In the genomic region with DNA sequence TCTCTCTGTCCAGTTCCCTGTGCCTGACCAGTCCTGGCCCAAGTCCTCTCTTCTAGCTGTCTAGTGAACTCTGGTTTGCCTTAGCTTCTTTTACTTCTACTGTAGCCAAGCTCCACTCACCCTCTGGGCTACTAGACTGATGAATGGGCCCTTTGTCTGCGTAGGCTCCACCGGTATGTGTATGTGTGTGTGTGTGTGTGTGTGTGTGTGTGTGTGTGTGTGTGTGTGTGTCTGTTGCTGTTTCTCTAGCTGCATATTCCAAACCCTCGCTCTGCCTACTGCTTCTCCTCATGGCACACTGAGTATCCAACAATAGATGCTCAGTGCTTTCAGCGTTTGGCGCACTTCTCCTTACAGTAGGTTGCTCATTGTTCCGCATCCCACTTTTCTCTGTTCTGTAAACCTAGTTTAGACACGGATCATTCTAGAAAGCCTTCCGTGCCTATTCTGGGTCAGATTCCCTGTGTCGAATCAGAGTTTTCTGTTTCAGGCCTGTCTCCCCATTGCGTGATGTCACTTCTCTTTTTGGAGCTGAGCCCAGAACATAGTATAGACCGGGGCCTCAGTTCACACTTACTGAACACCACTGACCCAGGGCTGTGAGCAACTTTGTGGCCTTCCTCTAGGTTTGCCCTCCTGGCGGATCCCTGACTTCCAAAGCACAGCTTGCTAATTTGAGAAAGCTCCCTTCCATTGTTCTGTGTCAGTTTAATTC, we compare ENCODE assay signal across 9 mouse cellular contexts. TPM values are rescaled to one million over a fixed set of nuclear protein-coding genes. Genes with fewer than 3 reads are reported as not detected.
DNase-seq lines count a peak whose midpoint lies in the region; ATAC-seq and TF ChIP-seq lines count a peak whose summit lies in the region.
"Had no signal": no experiment of that assay in that cellular context is flagged by ENCODE, and none has a peak within 500 bp of the region (broad histone marks: within the 10 kb centered on the region; RNA-seq: fewer than 3 reads in every experiment).

No protein-coding gene starts in this region.

- no peak overlapping the region for H3K9ac ChIP-seq in ES-E14 (ENCODE audit: insufficient read depth, low read depth, low read length, poor library complexity, severe bottlenecking)
- H3K9ac ChIP-seq in embryonic facial prominence, embryonic 11.5 days (replicated peaks; ENCODE audit: low read length) = no peak overlapping the region
- no peak overlapping the region for H3K9ac ChIP-seq in hindbrain, embryonic 16.5 days (ENCODE audit: low read depth, low read length)
- no peak overlapping the region for H3K9ac ChIP-seq in midbrain, embryonic 16.5 days (ENCODE audit: low read depth, low read length)
- H3K9ac ChIP-seq in liver, embryonic 12.5 days = no peak overlapping the region
- H3K9ac ChIP-seq in kidney, embryonic 15.5 days = no peak overlapping the region

- 69% methylated on average over 12 of the region's 12 CpGs for WGBS in embryonic facial prominence, embryonic 11.5 days
- 43% methylated on average over 12 of the region's 12 CpGs for WGBS in hindbrain, embryonic 16.5 days
- WGBS in midbrain, embryonic 16.5 days = 60% methylated on average over 12 of the region's 12 CpGs
- WGBS in liver, embryonic 12.5 days (ENCODE audit: insufficient replicate concordance) = 80% methylated on average over 12 of the region's 12 CpGs
- 82% methylated on average over 12 of the region's 12 CpGs for WGBS in kidney, embryonic 15.5 days

- peaks cover 3 to 15% of the 10 kb centered on the region in 2 experiments; a peak in 3 of 4 replicates for H3K4me1 ChIP-seq in ES-E14 (ENCODE audit: control insufficient read depth in 2 of 2, insufficient read depth in 2 of 2, low read length in 2 of 2, poor library complexity in 1 of 2)
- H3K4me1 ChIP-seq in embryonic facial prominence, embryonic 11.5 days (ENCODE audit: control insufficient read depth, insufficient read depth, low read length) = no peaks in the 10 kb centered on the region
- H3K4me1 ChIP-seq in hindbrain, embryonic 16.5 days (ENCODE audit: control insufficient read depth, insufficient read depth, low read depth, low read length) = no peaks in the 10 kb centered on the region
- no peaks in the 10 kb centered on the region for H3K4me1 ChIP-seq in midbrain, embryonic 16.5 days (ENCODE audit: control insufficient read depth, insufficient read depth, low read length)
- no peaks in the 10 kb centered on the region for H3K4me1 ChIP-seq in liver, embryonic 12.5 days
- peaks cover 4% of the 10 kb centered on the region; the same call in 1 of the 2 replicates for H3K4me1 ChIP-seq in kidney, embryonic 15.5 days

- in situ Hi-C loops in ES-E14 (cut with MboI; ENCODE audit: low sequenced_read_pairs in 2 of 2, unreplicated experiment in 2 of 2) = no loop called here

- no peak for DNase-seq in ES-E14 (ENCODE audit: low read depth, low spot score)
- peak; percentile 45 for DNase-seq in embryonic facial prominence, embryonic 11.5 days (ENCODE audit: low spot score)
- DNase-seq in adrenal gland, postnatal 36 days = no peak
- DNase-seq in heart, adult 9 months (ENCODE audit: low spot score in 2 of 2) = no peak

- no peaks in the 10 kb centered on the region for H3K9me3 ChIP-seq in ES-E14 (ENCODE audit: control insufficient read depth, insufficient read depth, low read depth, low read length)
- no peaks in the 10 kb centered on the region for H3K9me3 ChIP-seq in embryonic facial prominence, embryonic 11.5 days (replicated peaks; ENCODE audit: control insufficient read depth, low read length)
- no peaks in the 10 kb centered on the region for H3K9me3 ChIP-seq in hindbrain, embryonic 16.5 days (ENCODE audit: control insufficient read depth, low read length)
- H3K9me3 ChIP-seq in midbrain, embryonic 16.5 days (replicated peaks; ENCODE audit: control insufficient read depth, low read length, poor library complexity, severe bottlenecking) = no peaks in the 10 kb centered on the region
- H3K9me3 ChIP-seq in liver, embryonic 12.5 days (replicated peaks) = no peaks in the 10 kb centered on the region
- H3K9me3 ChIP-seq in kidney, embryonic 15.5 days (replicated peaks) = no peaks in the 10 kb centered on the region

- H3K27ac ChIP-seq in ES-E14 (ENCODE audit: insufficient read depth, low read depth, low read length, poor library complexity, severe bottlenecking) = peak overlapping the region; percentile 66; the same call in 1 of the 2 replicates
- no peak overlapping the region for H3K27ac ChIP-seq in embryonic facial prominence, embryonic 11.5 days (replicated peaks; ENCODE audit: low read depth, low read length)
- H3K27ac ChIP-seq in hindbrain, embryonic 16.5 days (ENCODE audit: low read depth, low read length) = no peak overlapping the region; the same call in 1 of the 2 replicates
- H3K27ac ChIP-seq in midbrain, embryonic 16.5 days (ENCODE audit: low read length) = no peak overlapping the region
- no peak overlapping the region for H3K27ac ChIP-seq in liver, embryonic 12.5 days
- H3K27ac ChIP-seq in kidney, embryonic 15.5 days = no peak overlapping the region

- H3K4me3 ChIP-seq in ES-E14 (ENCODE audit: insufficient read depth in 1 of 2, low read depth in 1 of 2, low read length in 2 of 2, poor library complexity in 1 of 2, severe bottlenecking in 1 of 2) = no peak overlapping the region
- H3K4me3 ChIP-seq in embryonic facial prominence, embryonic 11.5 days (ENCODE audit: low read depth, low read length) = no peak overlapping the region
- no peak overlapping the region for H3K4me3 ChIP-seq in hindbrain, embryonic 16.5 days (ENCODE audit: low read length)
- H3K4me3 ChIP-seq in midbrain, embryonic 16.5 days (ENCODE audit: low read depth, low read length) = no peak overlapping the region
- no peak overlapping the region for H3K4me3 ChIP-seq in liver, embryonic 12.5 days
- H3K4me3 ChIP-seq in kidney, embryonic 15.5 days (replicated peaks) = no peak overlapping the region

- H3K27me3 ChIP-seq in embryonic facial prominence, embryonic 11.5 days (ENCODE audit: control insufficient read depth, insufficient read depth, low read length) = no peaks in the 10 kb centered on the region
- H3K27me3 ChIP-seq in hindbrain, embryonic 16.5 days (replicated peaks; ENCODE audit: control insufficient read depth, insufficient read depth, low read length) = no peaks in the 10 kb centered on the region
- H3K27me3 ChIP-seq in midbrain, embryonic 16.5 days (ENCODE audit: control insufficient read depth, insufficient read depth, low read depth, low read length) = no peaks in the 10 kb centered on the region
- H3K27me3 ChIP-seq in liver, embryonic 12.5 days (replicated peaks) = no peaks in the 10 kb centered on the region
- no peaks in the 10 kb centered on the region for H3K27me3 ChIP-seq in kidney, embryonic 15.5 days

- no peaks in the 10 kb centered on the region for H3K36me3 ChIP-seq in ES-E14 (ENCODE audit: control insufficient read depth, insufficient read depth, low read length, poor library complexity, severe bottlenecking)
- H3K36me3 ChIP-seq in embryonic facial prominence, embryonic 11.5 days (replicated peaks; ENCODE audit: control insufficient read depth, insufficient read depth, low read depth, low read length) = no peaks in the 10 kb centered on the region
- no peaks in the 10 kb centered on the region for H3K36me3 ChIP-seq in hindbrain, embryonic 16.5 days (ENCODE audit: control insufficient read depth, insufficient read depth, low read length)
- no peaks in the 10 kb centered on the region for H3K36me3 ChIP-seq in midbrain, embryonic 16.5 days (ENCODE audit: control insufficient read depth, insufficient read depth, low read length)
- H3K36me3 ChIP-seq in liver, embryonic 12.5 days = no peaks in the 10 kb centered on the region
- H3K36me3 ChIP-seq in kidney, embryonic 15.5 days = no peaks in the 10 kb centered on the region

- no peak overlapping the region for H3K4me2 ChIP-seq in embryonic facial prominence, embryonic 11.5 days (ENCODE audit: low read depth, low read length)
- no peak overlapping the region for H3K4me2 ChIP-seq in hindbrain, embryonic 16.5 days (ENCODE audit: low read length)
- H3K4me2 ChIP-seq in midbrain, embryonic 16.5 days (ENCODE audit: low read length) = no peak overlapping the region
- no peak overlapping the region for H3K4me2 ChIP-seq in liver, embryonic 12.5 days
- no peak overlapping the region for H3K4me2 ChIP-seq in kidney, embryonic 15.5 days

- ATAC-seq in embryonic facial prominence, embryonic 11.5 days (replicated peaks; ENCODE audit: insufficient number of reproducible peaks, low FRiP score, low TSS enrichment, low read depth) = 0 out of 2 replicates have a peak, but pooled peaks have one; percentile 52
- peak; percentile 86 for ATAC-seq in hindbrain, embryonic 16.5 days
- ATAC-seq in midbrain, embryonic 16.5 days = peak; percentile 75
- ATAC-seq in liver, embryonic 12.5 days = no peak
- ATAC-seq in kidney, embryonic 15.5 days (replicated peaks; ENCODE audit: low FRiP score) = no peak

TF ChIP-seq in ES-E14, 5 proteins besides CTCF, POLR2A, EP300 and RAD21:
- TF ChIP-seq HCFC1 (IDR thresholded peaks at IDR 0.05; ENCODE audit: borderline replicate concordance, insufficient read depth, low read length) = no peak
- no peak for TF ChIP-seq CHD2 (IDR thresholded peaks at IDR 0.05; ENCODE audit: low read depth, low read length)
- no peak for TF ChIP-seq ZC3H11A (IDR thresholded peaks at IDR 0.05; ENCODE audit: borderline replicate concordance, low read depth, low read length)
- TF ChIP-seq ZNF384 (IDR thresholded peaks at IDR 0.05; ENCODE audit: low read depth, low read length) = no peak
- TF ChIP-seq MAFK (IDR thresholded peaks at IDR 0.05; ENCODE audit: insufficient read depth, low read depth, low read length) = no peak

RNA-seq across cellular contexts. Expression of a gene that starts 26.5 kb away (rescaled TPM):
- 2.2 and 3.2 TPM in 2 replicates for total RNA-seq in ES-E14 (2012; rRNA removed)
- 2.8 and 3.4 TPM in 2 replicates for polyA plus RNA-seq in embryonic facial prominence, embryonic 11.5 days (2014; fragmentation: Nextera tagmentation; extraction: Ambion mirVana)
- 3.0 and 4.3 TPM in 2 replicates for polyA plus RNA-seq in hindbrain, embryonic 16.5 days (2015; fragmentation: Nextera tagmentation; extraction: Ambion mirVana)
- 3.1 and 4.4 TPM in 2 replicates for polyA plus RNA-seq in midbrain, embryonic 16.5 days (2015; fragmentation: Nextera tagmentation; extraction: Ambion mirVana)
- polyA plus RNA-seq in liver, embryonic 12.5 days (2016; fragmentation: Nextera tagmentation; extraction: Ambion mirVana) = 0.82 and 0.89 TPM in 2 replicates
- 3.6 and 3.9 TPM in 2 replicates for polyA plus RNA-seq in kidney, embryonic 15.5 days (2015; fragmentation: Nextera tagmentation; extraction: Ambion mirVana)
- total RNA-seq in adrenal gland, postnatal 36 days (2021) = 1 to 10 TPM; 6.5 to 8.9 TPM
- total RNA-seq: neutrophil, adult 5-6 weeks had no signal

Comparison
In these comparisons a context has a peak if more than half of its experiments do, and no peak if none do; other contexts are left out.
1. ATAC-seq: peak in embryonic facial prominence, embryonic 11.5 days (single experiment), hindbrain, embryonic 16.5 days (single experiment) and midbrain, embryonic 16.5 days (single experiment); none in liver, embryonic 12.5 days (single experiment) and kidney, embryonic 15.5 days (single experiment).